Mouse (Mus musculus) liver (tissue): ENCODE measurements around the gene Cass4.

Source experiments
- DNase-seq: peaks from one replicate; pipeline ENCODE4 v3.0.0-alpha.2; 2020; ENCODE audit warnings: mixed read lengths

Gene Cass4

DNA sequence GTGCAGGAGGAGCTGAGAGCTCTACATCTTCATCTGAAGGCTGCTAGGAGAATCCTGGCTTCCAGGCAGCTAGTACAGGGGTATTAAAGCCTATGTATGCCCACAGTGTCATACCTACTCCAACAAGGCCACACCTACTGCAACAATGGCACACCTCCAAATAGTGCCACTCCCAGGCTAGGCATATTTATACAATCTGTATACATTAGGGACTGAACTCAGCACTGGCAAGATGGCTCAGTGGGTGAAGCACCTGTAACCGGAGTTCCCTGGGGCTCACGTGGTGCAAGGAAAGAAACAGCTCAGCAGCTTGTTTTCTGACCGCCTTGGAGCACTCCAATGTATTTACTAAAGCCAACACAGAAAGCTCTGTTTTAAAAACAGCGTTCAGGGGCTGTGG is 52.0 kb downstream of the Cass4 start:
- DNase-seq, result no peak

DNA sequence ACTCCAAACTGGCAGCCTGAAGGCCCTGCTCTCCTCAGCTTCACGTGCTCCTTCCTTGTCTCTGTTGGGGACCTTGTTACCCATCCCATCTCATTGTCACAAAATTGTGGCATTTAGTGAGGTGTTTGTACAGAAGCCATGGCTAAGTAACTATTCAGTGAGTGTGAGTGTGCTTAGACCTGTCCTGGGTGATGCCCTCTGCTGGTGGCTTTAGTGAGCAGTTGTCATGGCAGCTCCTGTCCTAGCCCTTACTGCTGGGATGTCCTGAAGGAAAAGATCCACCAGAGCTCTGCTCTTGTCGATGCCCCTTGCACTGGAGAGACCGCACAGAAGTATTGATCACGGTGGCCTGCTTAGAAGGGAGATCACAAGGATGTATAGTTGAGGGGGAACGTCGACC is 53.7 kb downstream of the Cass4 start:
- no peak for DNase-seq

DNA sequence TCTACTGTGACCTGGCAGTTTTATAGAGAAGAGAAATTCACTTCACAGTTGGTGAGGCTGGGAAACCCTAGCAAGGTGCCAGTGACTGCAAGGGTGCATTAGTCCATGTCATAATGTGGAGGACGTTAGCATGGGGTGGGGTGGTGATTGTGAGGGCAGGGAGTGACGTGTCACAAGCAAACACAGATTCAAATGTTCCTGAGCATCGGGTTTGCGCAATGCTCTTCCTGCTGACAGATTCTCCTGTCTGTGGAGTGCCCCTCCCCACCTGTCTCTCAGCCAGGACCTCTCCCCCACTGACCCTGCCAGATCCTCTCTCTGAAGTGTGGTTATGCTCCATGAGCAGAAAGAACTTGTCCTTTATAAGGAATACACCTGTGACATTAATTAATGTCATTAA is 54.7 kb downstream of the Cass4 start:
- DNase-seq, result no peak

DNA sequence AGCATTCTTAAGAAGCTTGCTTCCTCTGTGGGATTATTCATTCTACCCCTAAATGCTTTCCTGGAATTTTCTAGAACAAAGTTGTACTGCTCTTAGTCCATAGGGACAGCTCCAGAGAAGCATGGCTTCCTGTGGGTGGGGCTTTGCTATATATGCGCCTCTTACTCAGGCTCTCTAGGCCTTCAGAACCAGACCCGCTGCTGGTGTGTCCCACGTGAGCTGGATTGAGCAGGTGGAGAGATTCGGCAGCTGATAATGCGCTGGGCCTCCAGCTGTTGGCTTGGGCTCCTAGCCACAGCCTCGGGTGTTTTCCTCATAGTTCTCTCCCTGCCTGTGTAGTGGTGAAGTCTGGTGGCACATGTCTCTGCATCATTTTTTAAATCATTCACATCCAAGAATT is 57.0 kb downstream of the Cass4 start:
- no peak for DNase-seq

DNA sequence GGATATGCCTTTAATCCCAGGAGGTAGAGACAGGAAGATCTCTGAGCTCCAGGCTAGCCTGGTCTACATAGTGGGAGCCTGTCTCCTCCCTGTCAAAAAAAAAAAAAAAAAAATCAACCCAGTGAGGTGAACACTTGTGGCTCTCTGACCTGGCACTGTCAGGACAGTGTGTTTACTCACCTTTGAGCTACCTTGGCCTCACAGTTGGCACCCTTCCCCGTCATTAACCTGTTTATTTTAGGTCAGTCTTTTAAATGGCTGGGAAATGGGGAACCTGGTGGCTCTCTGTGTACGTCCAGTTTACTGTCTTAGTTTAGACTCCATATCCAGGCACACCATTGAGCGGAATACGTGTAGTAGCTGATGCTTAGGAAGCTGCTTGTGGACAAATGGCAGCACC is 58.4 kb downstream of the Cass4 start:
- no peak for DNase-seq

DNA sequence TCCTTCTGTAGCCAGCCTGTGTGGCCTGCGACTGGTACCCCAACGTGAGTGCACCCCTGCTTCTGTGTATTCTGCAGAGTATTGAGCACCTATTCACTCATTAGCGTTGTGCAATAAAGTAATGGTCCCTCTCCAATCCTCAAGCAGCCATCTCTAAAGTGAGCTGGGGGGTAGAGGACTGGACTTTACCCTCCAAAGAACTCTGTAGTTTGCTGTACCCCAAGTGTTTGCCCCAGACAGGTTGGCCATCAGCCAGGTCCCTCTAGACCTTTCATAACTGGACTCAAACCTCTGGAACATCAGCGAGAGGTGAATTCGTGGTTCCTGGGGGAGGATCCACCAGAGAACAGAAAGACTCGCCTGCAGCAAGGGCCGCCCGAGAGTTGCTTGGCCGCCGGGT is 58.9 kb downstream of the Cass4 start:
- DNase-seq, result no peak

DNA sequence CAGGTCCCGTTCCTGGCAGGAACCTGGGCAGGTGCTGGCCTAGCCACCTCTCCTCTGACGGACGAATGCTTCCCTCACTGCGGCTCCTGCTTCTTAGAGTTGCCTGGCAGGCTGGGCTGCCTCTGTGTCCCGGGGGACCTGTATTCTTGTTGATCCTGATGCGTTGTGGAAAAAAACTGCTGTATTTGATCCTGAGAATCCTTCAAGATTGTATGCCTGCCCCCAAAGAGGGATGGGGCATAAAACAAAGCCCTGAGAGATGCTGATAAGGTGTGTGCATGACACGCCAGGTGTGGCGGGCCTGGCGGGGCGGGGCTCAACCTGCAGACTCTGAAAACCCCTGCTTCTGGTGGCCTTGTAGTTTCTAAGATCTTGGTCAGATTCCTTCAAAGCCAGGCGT is 64.9 kb downstream of the Cass4 start, which contains the start of gene Gcnt7:
TSS of gene Gcnt7 (minus strand) at position 101 of the 400 bp plus-strand sequence.
- DNase-seq, result no peak

DNA sequence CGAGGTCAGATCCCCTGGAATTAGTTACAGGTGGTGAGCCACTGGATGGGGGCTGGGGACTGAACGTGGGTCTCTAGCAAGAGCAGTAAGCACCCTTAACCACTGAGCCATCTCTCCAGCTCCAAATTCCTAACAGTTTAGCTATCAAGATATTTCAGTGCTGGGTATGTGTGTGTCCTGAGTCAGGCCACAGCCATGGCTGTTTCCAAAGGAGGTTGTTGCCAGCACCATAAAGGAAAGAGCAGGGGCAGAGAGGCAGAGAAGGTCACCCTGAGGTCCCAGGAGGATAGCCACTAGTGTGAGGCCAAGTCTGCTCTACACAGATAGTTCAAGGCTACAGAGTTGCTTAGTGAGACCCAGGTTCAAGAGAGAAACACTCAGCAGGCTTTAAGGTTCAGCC is 67.1 kb downstream of the Cass4 start:
- DNase-seq, result no peak

DNA sequence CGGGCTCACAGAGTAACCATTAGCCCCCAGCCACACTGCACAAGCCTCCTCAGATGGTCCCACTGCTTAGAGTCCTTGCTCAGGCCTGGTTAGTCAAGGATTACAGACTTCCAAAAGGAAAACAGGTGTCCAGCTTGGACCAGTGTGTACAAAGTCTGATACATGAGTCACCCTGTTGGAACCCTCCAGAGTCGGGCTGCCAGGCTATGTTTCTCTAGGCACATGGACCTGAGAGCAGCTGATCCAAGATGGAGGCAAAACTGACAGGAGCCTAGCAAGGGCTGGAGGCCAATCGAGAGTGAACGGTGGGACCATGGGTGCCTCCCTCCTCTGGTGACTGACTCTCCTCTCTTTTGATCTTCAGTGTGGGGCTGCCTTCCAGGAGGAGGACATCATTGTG is 69.2 kb downstream of the Cass4 start:
- no peak for DNase-seq

DNA sequence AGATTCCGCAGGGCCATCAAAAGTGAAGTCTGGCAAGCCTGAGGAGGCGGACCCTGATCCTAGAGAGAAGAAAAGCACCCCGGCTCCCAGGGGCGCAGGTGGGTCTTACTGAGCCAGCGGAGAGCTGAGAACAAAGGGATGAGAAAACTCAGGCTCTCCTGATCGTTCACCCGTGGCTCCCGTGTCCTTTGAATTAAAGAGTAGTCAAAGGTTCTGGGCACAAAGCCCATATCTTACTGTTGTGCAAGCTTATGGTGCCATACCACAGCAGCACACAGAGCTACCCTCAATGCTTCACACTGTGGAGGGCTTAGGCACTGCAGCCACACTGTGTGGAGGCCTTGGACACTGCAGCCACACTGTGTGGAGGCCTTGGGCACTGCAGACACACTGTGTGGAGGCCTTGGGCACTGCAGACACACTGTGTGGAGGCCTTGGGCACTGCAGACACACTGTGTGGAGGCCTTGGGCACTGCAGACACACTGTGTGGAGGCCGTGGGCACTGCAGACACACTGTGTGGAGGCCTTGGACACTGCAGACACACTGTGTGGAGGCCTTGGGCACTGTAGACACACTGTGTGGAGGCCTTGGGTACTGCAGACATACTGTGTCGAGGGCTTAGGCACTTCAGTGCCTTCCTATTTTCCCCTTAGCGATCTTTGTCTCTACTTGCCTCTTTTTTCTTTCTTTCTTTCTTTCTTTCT is 73.0 kb downstream of the Cass4 start:
- DNase-seq, result no peak

DNA sequence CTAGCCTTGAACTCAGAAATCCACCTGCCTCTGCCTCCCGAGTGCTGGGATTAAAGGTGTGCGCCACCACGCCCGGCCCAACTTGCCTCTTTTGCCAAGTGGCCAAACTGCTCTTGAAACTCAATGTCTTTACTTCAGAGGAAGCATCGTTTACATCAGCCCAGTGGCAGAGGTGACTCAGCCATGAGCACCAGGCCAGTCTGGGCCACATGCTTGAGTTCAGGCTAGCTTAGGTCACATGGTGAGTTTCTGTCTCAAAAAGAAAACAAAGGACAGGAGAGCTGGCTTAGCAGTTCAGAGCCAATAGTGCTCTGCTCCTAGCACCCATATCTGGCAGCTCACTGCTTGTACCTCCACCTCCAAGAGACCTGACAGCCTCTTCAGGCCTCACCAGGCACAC is 73.6 kb downstream of the Cass4 start:
- no peak for DNase-seq

DNA sequence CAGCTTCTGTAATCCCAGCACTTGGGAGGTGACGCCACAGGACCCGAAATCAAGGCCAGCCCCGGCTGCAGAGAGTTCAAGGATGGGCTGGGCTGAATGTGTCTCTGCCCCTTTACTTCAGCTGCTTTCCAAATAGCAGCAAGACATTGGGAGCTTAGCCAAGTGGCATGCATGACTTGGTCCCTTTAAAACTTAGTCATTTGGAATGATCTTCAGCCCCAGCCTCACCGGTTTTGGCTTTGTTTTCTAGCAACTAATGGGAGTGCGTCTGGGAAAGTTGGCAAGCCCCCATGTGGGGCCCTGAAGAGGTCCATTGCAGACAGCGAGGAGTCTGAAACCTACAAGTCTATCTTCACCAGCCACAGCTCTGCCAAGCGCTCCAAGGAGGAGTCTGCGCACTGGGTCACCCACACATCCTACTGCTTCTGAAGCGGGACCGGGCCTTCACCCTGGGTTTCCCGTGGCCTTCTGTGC is 74.8 kb downstream of the Cass4 start:
- no peak for DNase-seq

DNA sequence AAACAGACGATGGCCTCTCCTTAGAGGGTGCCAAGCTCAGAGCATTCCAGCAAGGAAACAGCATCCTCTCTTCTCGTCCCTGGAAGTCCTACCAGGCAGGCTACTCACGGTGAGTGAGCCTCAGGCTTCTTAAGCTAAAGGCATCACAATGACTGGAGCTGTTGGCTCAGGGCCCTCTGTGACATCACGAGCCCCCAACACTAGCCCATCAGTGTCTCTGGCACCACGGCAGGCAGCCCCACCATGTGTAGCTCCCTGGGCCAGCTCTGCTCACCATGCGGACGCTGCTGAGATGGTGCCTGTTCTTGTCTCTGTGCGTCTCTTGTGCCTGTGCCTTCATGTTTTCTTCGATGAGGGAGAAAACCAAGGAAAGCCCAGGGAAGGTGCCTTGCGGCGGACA is 78.7 kb downstream of the Cass4 start, which contains the start of gene Fam209:
TSS of gene Fam209 (plus strand) at position 203 of the 400 bp plus-strand sequence.
- DNase-seq, result no peak

DNA sequence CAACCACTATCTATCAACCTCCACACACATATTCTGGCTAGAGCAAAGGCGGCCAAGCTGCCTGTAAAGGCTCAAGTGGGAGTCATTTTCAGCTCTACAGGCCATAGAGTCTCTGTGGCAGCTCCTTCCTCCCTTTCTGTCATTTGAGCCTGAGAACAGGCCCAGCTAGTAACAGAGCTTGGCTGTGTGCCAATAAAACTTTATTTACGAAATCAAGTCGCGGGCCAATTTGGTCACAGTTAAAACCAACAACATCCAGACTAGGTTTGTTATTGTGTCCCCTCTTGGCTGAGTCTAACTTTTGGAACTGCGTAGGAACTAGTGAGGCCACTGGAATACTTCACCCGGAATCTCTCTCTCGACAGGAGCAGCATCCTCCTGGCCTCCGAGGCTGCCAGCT is 80.0 kb downstream of the Cass4 start:
- DNase-seq, result no peak

DNA sequence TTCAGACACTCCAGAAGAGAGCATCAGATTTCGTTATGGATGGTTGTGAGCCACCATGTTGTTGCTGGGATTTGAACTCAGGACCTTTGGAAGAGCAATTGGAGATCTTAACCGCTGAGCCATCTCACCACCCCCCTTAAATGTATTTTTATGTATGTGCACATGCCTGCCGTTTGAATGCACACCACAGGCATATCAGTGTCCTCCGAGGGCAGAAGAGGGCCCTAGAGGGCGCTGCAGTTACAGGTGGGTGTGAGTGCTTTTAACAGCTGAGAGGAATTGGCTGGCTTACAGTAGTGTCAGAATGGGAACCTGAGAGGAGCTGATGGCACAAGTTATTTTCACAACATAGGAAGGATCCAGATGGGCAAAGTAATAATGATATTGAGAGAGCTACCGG is 81.4 kb downstream of the Cass4 start:
- peak; percentile 50 for DNase-seq

DNA sequence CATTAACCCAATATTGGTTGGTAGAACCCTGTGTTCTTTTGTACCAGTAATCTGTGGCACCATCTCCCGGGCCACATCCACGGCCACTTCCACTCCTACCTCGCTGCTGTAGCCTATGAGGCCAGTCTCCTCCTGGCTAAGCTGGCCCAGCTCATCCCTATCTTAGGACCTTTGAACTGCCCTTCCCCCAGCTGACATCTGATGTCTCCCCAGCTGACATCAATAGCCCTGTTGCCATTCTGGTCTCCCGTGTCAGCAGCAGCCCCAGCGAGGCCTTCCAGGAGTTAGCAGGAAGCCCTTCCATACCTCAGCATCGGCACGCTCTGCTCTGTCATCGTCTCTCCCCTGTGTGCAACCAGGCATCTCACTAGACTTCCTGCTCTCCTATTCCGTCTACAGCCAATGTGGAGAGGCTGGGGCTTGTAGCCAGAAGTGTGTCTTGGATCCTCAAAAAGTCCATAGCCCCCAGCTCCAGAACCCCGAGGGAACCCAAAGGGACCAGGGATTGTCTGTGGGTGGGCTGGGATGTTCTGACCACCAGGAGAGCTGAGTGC is 83.2 kb downstream of the Cass4 start:
- no peak for DNase-seq

DNA sequence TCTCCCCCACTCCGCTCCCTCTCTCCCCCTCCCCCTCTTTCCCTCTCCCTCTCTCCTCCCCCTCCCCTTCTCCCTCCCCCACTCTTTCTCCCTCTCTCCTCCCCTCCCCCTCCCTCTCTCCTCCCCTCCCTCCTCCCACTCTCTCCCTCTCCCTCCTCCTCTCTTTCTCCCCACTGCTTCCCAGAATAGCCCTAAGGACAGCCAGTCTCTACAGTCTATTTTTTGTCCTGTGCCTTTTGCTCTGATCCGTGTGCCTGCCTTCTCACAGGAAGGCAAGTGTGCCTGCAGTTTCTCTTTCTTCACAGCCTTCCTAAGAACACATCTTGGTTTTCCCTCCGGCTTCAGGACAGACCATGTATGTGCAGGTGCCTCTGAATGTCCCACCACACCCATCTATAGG is 83.8 kb downstream of the Cass4 start:
- DNase-seq, result no peak

DNA sequence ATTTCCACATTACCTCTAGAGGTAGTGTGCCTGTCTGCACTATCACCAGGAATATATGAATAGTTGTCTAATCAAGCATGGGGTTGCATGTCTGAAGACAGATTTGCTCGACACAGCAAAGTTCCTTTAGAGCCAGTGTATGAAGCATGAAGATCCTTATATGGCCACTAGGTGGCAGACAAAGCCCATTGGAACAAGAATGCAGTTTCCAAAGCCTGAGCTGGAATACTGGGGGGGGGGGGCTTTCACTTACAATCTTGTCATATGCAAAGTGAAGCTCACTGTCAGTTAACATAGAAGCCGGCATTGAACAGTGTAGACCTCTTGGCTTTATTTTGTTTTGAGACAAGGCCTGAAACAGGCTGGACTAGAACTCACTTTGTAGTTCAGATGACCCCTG is 84.3 kb downstream of the Cass4 start:
- DNase-seq, result peak; percentile 17

DNA sequence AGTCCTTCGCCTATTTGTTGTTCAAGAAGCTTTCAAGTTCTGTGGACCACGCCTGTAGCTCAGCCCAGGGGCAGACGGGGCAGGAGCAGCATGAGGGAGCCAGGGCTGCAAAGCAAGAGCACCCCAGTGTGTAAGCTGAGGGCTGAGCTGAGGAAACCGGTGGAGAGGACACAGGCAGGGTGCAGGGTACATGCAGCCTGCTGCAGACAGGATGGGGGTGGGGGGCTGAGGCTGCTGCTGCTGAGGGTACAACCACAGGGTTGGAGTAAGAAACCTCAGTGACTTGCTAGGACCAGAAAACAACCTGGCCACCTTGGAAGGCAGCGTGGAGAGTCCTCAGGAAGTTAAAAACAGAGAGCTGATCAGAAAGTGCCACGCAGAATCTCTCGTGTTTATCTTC is 86.7 kb downstream of the Cass4 start:
- DNase-seq, result no peak

DNA sequence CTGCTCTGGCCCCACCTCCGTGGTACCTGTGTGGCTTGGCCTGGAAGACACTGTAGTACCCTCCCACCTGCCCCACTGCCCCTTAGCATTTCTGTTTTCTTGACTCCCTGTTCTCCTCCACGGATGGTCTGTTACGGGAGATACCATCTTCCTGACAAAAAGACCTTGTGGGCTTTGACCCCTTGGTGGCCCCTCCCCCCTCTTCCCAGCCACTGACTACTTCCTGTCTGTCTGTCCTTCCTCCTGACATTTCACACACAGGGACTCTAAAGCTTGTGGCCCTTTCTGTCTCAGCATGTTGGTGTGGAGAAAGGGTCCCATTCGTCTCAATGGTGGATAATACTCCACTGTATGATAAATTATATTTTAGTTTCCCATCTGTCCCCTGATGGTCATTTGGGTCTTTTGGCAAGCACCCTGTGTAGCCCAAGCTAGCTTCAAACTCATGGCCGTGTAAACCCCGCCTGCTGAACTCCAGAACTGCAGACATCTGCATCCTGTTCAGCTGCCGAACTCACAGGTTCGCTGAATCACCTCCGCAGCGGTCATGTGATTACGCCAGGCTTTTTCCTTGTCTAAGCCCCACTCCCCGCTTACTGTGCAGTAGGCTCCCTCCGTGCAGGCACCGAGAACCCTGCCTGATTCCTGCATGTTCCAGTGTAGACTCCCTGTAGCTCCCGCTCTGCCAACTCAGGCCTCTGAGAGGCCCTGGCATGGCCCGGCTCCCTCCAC is 88.2 kb downstream of the Cass4 start:
- no peak for DNase-seq
